Mouse (Mus musculus): ENCODE results near the gene Kifc1.

GRCm38 (mm10) chr17:33918293-33919203 is 28.1 kb upstream of the Kifc1 start:
- TF ChIP-seq GATA1 (IDR thresholded peaks at IDR 0.05; ENCODE audit: low read length) (no peak), TAL1 (IDR thresholded peaks at IDR 0.05; ENCODE audit: low read length) (no peak)

Measured in erythroblast, embryonic 14.5 days (primary cell).